Mouse (Mus musculus) CH12.LX (cell line): ENCODE results near the gene Gm10283. TPM values are rescaled to one million over a fixed set of nuclear protein-coding genes. Genes with fewer than 3 reads are reported as not detected.

Source experiments
- DNase-seq: peaks from one replicate; pipeline ENCODE4 v3.0.0-alpha.2; 2013; ENCODE audit errors: extremely low read depth
- H3K27ac ChIP-seq: 2 replicates; pipeline ENCODE4 v1.5.1; 2012; ENCODE audit warnings: low read depth, mild to moderate bottlenecking, control low read depth, moderate library complexity; ENCODE audit not compliant: insufficient read depth
- H3K27me3 ChIP-seq: replicated peaks from 2 replicates; pipeline ENCODE3; 2012; ENCODE audit warnings: inconsistent platforms
- H3K36me3 ChIP-seq, 2 experiments: replicated peaks in 1 of 2; 2 replicates each; pipeline versions ENCODE3 to v1.6.1; 2012; ENCODE audit warnings: inconsistent platforms in 1 of 2, low read length in 1 of 2, mild to moderate bottlenecking in 1 of 2, mixed read lengths in 1 of 2, moderate library complexity in 1 of 2; ENCODE audit not compliant: control insufficient read depth in 1 of 2, insufficient read depth in 1 of 2
- H3K4me1 ChIP-seq, 2 experiments: 2 replicates each; pipeline ENCODE4 v1.6.1; 2012; ENCODE audit warnings: inconsistent platforms in 1 of 2, moderate library complexity in 1 of 2; ENCODE audit not compliant: insufficient read depth in 2 of 2, control insufficient read depth in 1 of 2
- H3K4me2 ChIP-seq: 2 replicates; pipeline ENCODE4 v1.6.1; 2012; ENCODE audit warnings: low read depth, mild to moderate bottlenecking, control low read depth; ENCODE audit not compliant: poor library complexity, insufficient read depth, severe bottlenecking
- H3K4me3 ChIP-seq, 3 experiments: fragments of 150-350 bp in 1 of 3; sonication (generic) in 1 of 3; replicated peaks in 1 of 3; 2 replicates each; pipeline versions ENCODE3 to v1.5.1; 2011 to 2012; ENCODE audit warnings: low read depth in 2 of 3, low read length in 2 of 3, mild to moderate bottlenecking in 2 of 3, moderate library complexity in 2 of 3, control low read depth in 1 of 3, improper control_type of control experiment in 1 of 3, inconsistent platforms in 1 of 3, mixed read lengths in 1 of 3; ENCODE audit not compliant: poor library complexity in 1 of 3
- H3K79me2 ChIP-seq: replicated peaks from 2 replicates; pipeline ENCODE4 v1.6.1; 2012; ENCODE audit warnings: mild to moderate bottlenecking, moderate library complexity; ENCODE audit not compliant: control insufficient read depth, poor library complexity, insufficient read depth, severe bottlenecking; ENCODE audit errors: extremely low read depth
- H3K9ac ChIP-seq: 2 replicates; pipeline ENCODE4 v1.6.1; 2012; ENCODE audit warnings: low read depth, mild to moderate bottlenecking, control low read depth, moderate library complexity; ENCODE audit not compliant: insufficient read depth
- H3K9me3 ChIP-seq: replicated peaks from 2 replicates; pipeline ENCODE3; 2012; ENCODE audit warnings: low read length, inconsistent platforms, mixed read lengths
- CHD1 ChIP-seq: IDR thresholded peaks from 2 replicates; pipeline ENCODE4 v1.6.1; 2012; ENCODE audit warnings: low read depth, low read length, improper control_type of control experiment, inconsistent platforms
- CTCF ChIP-seq, 2 experiments: IDR thresholded peaks in 1 of 2; conservative IDR thresholded peaks in 1 of 2; 2 replicates each; pipeline ENCODE4 v1.5.1; 2011 to 2012; ENCODE audit warnings: low read depth in 2 of 2, low read length in 2 of 2, improper control_type of control experiment in 1 of 2, inconsistent platforms in 1 of 2, mild to moderate bottlenecking in 1 of 2, moderate library complexity in 1 of 2
- E2F4 ChIP-seq: IDR thresholded peaks from 2 replicates; pipeline ENCODE4 v1.6.1; 2011; ENCODE audit warnings: low read depth, low read length, improper control_type of control experiment; ENCODE audit not compliant: insufficient replicate concordance
- ELF1 ChIP-seq: IDR thresholded peaks from 2 replicates; pipeline ENCODE4 v1.6.1; 2014; ENCODE audit warnings: low read depth, mild to moderate bottlenecking, inconsistent platforms, low read length, improper control_type of control experiment
- EP300 ChIP-seq: IDR thresholded peaks from 2 replicates; pipeline ENCODE4 v1.6.1; 2011; ENCODE audit warnings: low read length, improper control_type of control experiment
- ETS1 ChIP-seq: conservative IDR thresholded peaks from 2 replicates; pipeline ENCODE4 v1.6.1; 2012; ENCODE audit warnings: low read depth, mild to moderate bottlenecking, inconsistent platforms, low read length, improper control_type of control experiment, moderate library complexity
- HCFC1 ChIP-seq: IDR thresholded peaks from 2 replicates; pipeline ENCODE4 v1.6.1; 2012; ENCODE audit warnings: low read depth, mild to moderate bottlenecking, inconsistent platforms, low read length, improper control_type of control experiment
- JUN ChIP-seq: IDR thresholded peaks from 2 replicates; pipeline ENCODE4 v1.6.1; 2011; ENCODE audit warnings: low read depth, mild to moderate bottlenecking, low read length, improper control_type of control experiment, moderate library complexity; ENCODE audit not compliant: insufficient read depth
- KAT2A ChIP-seq: IDR thresholded peaks from 2 replicates; pipeline ENCODE4 v1.6.1; 2012; ENCODE audit warnings: low read length, improper control_type of control experiment, inconsistent platforms; ENCODE audit not compliant: insufficient replicate concordance
- MAX ChIP-seq: IDR thresholded peaks from 2 replicates; pipeline ENCODE4 v1.6.1; 2011; ENCODE audit warnings: low read length, improper control_type of control experiment
- MXI1 ChIP-seq: IDR thresholded peaks from 2 replicates; pipeline ENCODE4 v1.6.1; 2011; ENCODE audit warnings: mild to moderate bottlenecking, low read depth, low read length, improper control_type of control experiment
- PAX5 ChIP-seq: IDR thresholded peaks from 2 replicates; pipeline ENCODE4 v1.6.1; 2012; ENCODE audit warnings: low read length, inconsistent platforms, mixed read lengths
- POLR2AphosphoS2 ChIP-seq: IDR thresholded peaks from 2 replicates; pipeline ENCODE4 v1.6.1; 2011; ENCODE audit warnings: low read depth, low read length, improper control_type of control experiment
- RCOR1 ChIP-seq: conservative IDR thresholded peaks from 2 replicates; pipeline ENCODE4 v1.6.1; 2012; ENCODE audit warnings: low read depth, mild to moderate bottlenecking, inconsistent platforms, low read length, improper control_type of control experiment
- SMC3 ChIP-seq: IDR thresholded peaks from 2 replicates; pipeline ENCODE4 v1.6.1; 2011; ENCODE audit warnings: low read depth, low read length, improper control_type of control experiment
- TBP ChIP-seq: conservative IDR thresholded peaks from 2 replicates; pipeline ENCODE4 v1.6.1; 2011; ENCODE audit warnings: low read depth, low read length, improper control_type of control experiment
- TCF12 ChIP-seq: IDR thresholded peaks from 2 replicates; pipeline ENCODE4 v1.6.1; 2014; ENCODE audit warnings: low read depth, mild to moderate bottlenecking, inconsistent platforms, low read length, improper control_type of control experiment
- UBTF ChIP-seq: IDR thresholded peaks from 2 replicates; pipeline ENCODE4 v1.6.1; 2012; ENCODE audit warnings: low read depth, mild to moderate bottlenecking, inconsistent platforms, low read length, improper control_type of control experiment, moderate library complexity
- USF1 ChIP-seq: IDR thresholded peaks from 2 replicates; pipeline ENCODE4 v1.6.1; 2014; ENCODE audit warnings: low read depth, mild to moderate bottlenecking, inconsistent platforms, low read length, improper control_type of control experiment
- ZC3H11A ChIP-seq: IDR thresholded peaks from 2 replicates; pipeline ENCODE4 v1.6.1; 2012; ENCODE audit warnings: low read depth, mild to moderate bottlenecking, inconsistent platforms, low read length, improper control_type of control experiment
- ZKSCAN1 ChIP-seq: IDR thresholded peaks from 2 replicates; pipeline ENCODE4 v1.6.1; 2012; ENCODE audit warnings: low read depth, inconsistent platforms, low read length, improper control_type of control experiment, borderline replicate concordance
- ZNF384 ChIP-seq: IDR thresholded peaks from 2 replicates; pipeline ENCODE4 v1.6.1; 2012; ENCODE audit warnings: low read depth, low read length, improper control_type of control experiment, inconsistent platforms
- dilution Hi-C: fragments of 300-500 bp; cut with MboI; formaldehyde crosslinking; loops from 2 replicates; pipeline ENCODE4 v1.14.3; 2020; ENCODE audit warnings: low sequenced_read_pairs; ENCODE audit not compliant: extremely low pct_unique_long_range_greater_than_20kb, extremely low pct_ligation_motif_present
- in situ Hi-C: fragments of 300-500 bp; cut with MboI; formaldehyde crosslinking; loops from 3 replicates; pipeline ENCODE4 v1.14.3; 2019; ENCODE audit warnings: low sequenced_read_pairs, low pct_ligation_motif_present, low pct_unique_long_range_greater_than_20kb, mixed read lengths
- polyA plus RNA-seq: library from polyadenylated mRNA; unstranded; fragments of >175 nt; gene quantifications from 2 replicates; pipeline ENCODE4 v1.2.1, GENCODE M21; 2012; ENCODE audit warnings: low read depth; ENCODE audit not compliant: insufficient read length
- total RNA-seq, 2 experiments: library from RNA; depleted of rRNA; stranded (reverse); fragments of 300-350 nt in 1 of 2; fragments of >200 nt in 1 of 2; gene quantifications; 2 replicates each; pipeline ENCODE4 v1.2.3; 2012 to 2014

The Gm10283 gene
- not detected in 2 replicates for total RNA-seq (2012; rRNA removed)
- total RNA-seq (2014; rRNA removed): not detected in 2 replicates
- polyA plus RNA-seq: not detected in 2 replicates

DNA sequence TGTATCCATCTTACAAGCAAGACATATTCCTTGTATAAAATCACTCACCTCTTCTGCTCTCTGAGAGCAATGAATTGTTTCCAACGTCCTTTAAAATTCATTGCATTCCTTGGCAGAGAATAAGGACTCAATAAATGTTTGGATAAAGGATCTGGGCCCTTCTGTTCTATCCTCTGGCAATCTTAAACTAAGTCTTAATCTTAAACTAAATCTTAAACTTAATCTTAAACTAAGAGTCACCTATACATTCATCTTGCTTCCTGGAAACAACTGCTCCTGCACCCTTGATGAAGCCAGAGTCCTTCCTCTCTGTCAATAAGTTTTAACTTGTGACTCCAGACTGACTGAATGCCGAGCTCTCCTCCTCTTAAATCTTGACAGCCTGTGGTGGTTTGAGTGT lies at the start of gene Gm10283:
Gm10283 (minus strand) TSS at position 101 of the 400 bp plus-strand sequence.
- H3K27me3 ChIP-seq: no peaks in the 10 kb centered on the region
- peaks cover 0 to 3% of the 10 kb centered on the region in 2 experiments; a peak in 1 of 4 replicates for H3K4me1 ChIP-seq
- in situ Hi-C loops: loop anchor here (25.0 kb wide), 1 partner anchor 1009 kb away; no protein-coding TSS in a partner anchor
- no peak within 1 kb of the TSS for H3K4me3 ChIP-seq
- H3K36me3 ChIP-seq: no peaks in the 10 kb centered on the region
- TF ChIP-seq EP300 (no peak), UBTF (no peak), KAT2A (no peak)
- no peaks in the 10 kb centered on the region for H3K9me3 ChIP-seq
- H3K79me2 ChIP-seq: no peaks in the 10 kb centered on the region
- no peak for DNase-seq
- no peak within 1 kb of the TSS for H3K9ac ChIP-seq
- H3K4me2 ChIP-seq: no peak within 1 kb of the TSS
- no peak within 1 kb of the TSS for H3K27ac ChIP-seq
- dilution Hi-C loops: no loop called here

DNA sequence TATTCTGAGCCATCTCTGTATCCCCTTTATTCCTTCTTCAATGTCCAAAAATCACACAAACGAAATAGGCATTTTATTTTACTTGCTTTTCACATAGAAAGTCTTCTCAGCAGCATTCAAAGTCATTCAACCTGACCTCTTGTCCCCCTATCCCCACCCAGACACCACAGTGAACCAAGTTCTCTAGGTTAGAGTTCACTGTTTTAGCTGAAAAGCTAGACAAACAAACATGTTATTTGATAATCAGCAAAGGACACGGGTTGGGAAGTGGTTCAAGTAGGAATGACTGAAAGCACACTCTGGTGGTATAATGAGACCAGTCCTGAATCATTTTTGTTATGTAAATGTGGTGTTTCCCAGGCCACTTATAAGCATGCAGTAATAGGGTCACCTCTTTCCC lies 31.9 kb upstream of the Gm10283 start:
- Histone ChIP-seq H3K79me2 (no peaks in the 10 kb centered on the region), H3K4me2 (no peak overlapping the region), H3K36me3 (no peaks in the 10 kb centered on the region), H3K9ac (no peak overlapping the region), H3K9me3 (peaks cover 7% of the 10 kb centered on the region), H3K4me1 (peaks cover 0 to 2% of the 10 kb centered on the region in 2 experiments; a peak in 1 of 4 replicates), H3K27ac (no peak overlapping the region), H3K4me3 (no peak overlapping the region), H3K27me3 (no peaks in the 10 kb centered on the region)
- DNase-seq: no peak
- TF ChIP-seq E2F4: no peak
- no peak for TF ChIP-seq UBTF
- TF ChIP-seq CTCF (conservative IDR thresholded peaks at IDR 0.05 in 1 of 2, IDR thresholded peaks at IDR 0.05 in 1 of 2; ENCODE audit: low read depth in 2 of 2, low read length in 2 of 2): no peak
- no peak for TF ChIP-seq SMC3
- TF ChIP-seq POLR2AphosphoS2: no peak
- no peak for TF ChIP-seq ZNF384
- TF ChIP-seq TBP: no peak
- no peak for TF ChIP-seq ETS1
- TF ChIP-seq HCFC1: no peak
- no peak for TF ChIP-seq TCF12
- TF ChIP-seq JUN: no peak
- no peak for TF ChIP-seq MAX
- no peak for TF ChIP-seq PAX5
- TF ChIP-seq ELF1: no peak
- TF ChIP-seq CHD1: no peak
- no peak for TF ChIP-seq USF1
- no peak for TF ChIP-seq MXI1
- TF ChIP-seq ZKSCAN1: no peak
- no peak for TF ChIP-seq ZC3H11A
- TF ChIP-seq RCOR1: no peak
- in situ Hi-C loops (no loop called here), dilution Hi-C loops (no loop called here)
